Mouse (Mus musculus): ENCODE results near the gene Atp5k. TPM values are rescaled to one million over a fixed set of nuclear protein-coding genes. Genes with fewer than 3 reads are reported as not detected.
A peak's percentile ranks its signal among the peaks of the same experiment; 100 is the strongest.

Atp5k gene
- polyA plus RNA-seq, 1 experiment from 2014 or later = 430 TPM

GRCm38 (mm10) chr5:108454094-108454493, 19.8 kb upstream of the Atp5k start:
- DNase-seq (no peak), ATAC-seq (peak; percentile 95)
- H3K4me2 ChIP-seq (ENCODE audit: low read depth, low read length) = no peak overlapping the region
- H3K27ac ChIP-seq (ENCODE audit: low read depth) = peak overlapping the region; percentile 84
- 39% methylated on average over 3 of the region's 3 CpGs for WGBS (ENCODE audit: insufficient replicate concordance)
- TF ChIP-seq CTCF (IDR thresholded peaks at IDR 0.05; ENCODE audit: low read depth) (no peak), EP300 (IDR thresholded peaks at IDR 0.05; ENCODE audit: low read depth) (peak; percentile 62; the same call in 1 of the 2 replicates)
- no peak overlapping the region for H3K9ac ChIP-seq (replicated peaks)
- H3K9me3 ChIP-seq (ENCODE audit: low read length) = no peaks in the 10 kb centered on the region
- H3K36me3 ChIP-seq (replicated peaks; ENCODE audit: insufficient read depth, low read length) = no peaks in the 10 kb centered on the region
- H3K4me3 ChIP-seq (ENCODE audit: low read depth, low read length) = no peak overlapping the region
- peaks cover 16% of the 10 kb centered on the region for H3K4me1 ChIP-seq (ENCODE audit: insufficient read depth)
- no peaks in the 10 kb centered on the region for H3K27me3 ChIP-seq (ENCODE audit: insufficient read depth, low read length)

- no peak overlapping the region for H3K9ac ChIP-seq (replicated peaks)
- H3K4me2 ChIP-seq (ENCODE audit: low read depth, low read length) = no peak overlapping the region
- H3K27ac ChIP-seq (ENCODE audit: low read depth) = peak overlapping the region; percentile 49; the same call in 1 of the 2 replicates
- WGBS (ENCODE audit: insufficient replicate concordance) = 93% methylated on average over 1 of the region's 1 CpGs
- ATAC-seq (no peak), DNase-seq (no peak)
- H3K27me3 ChIP-seq (ENCODE audit: insufficient read depth, low read length) = no peaks in the 10 kb centered on the region
- H3K9me3 ChIP-seq (ENCODE audit: low read length) = no peaks in the 10 kb centered on the region
- H3K4me1 ChIP-seq (ENCODE audit: insufficient read depth) = peaks cover 21% of the 10 kb centered on the region
- H3K4me3 ChIP-seq (ENCODE audit: low read depth, low read length) = no peak overlapping the region
- no peak for TF ChIP-seq EP300 (IDR thresholded peaks at IDR 0.05; ENCODE audit: low read depth)
- no peaks in the 10 kb centered on the region for H3K36me3 ChIP-seq (replicated peaks; ENCODE audit: insufficient read depth, low read length)
Observed at GRCm38 (mm10) chr5:108452422-108452821, 18.2 kb upstream of the Atp5k start.

GRCm38 (mm10) chr5:108451611-108452010, 17.4 kb upstream of the Atp5k start:
- ATAC-seq (peak; percentile 10; the same call in 1 of the 2 replicates), DNase-seq (no peak)
- Histone ChIP-seq H3K4me1 (ENCODE audit: insufficient read depth) (peaks cover 21% of the 10 kb centered on the region), H3K36me3 (replicated peaks; ENCODE audit: insufficient read depth, low read length) (no peaks in the 10 kb centered on the region), H3K27me3 (ENCODE audit: insufficient read depth, low read length) (no peaks in the 10 kb centered on the region), H3K4me3 (ENCODE audit: low read depth, low read length) (no peak overlapping the region), H3K9ac (replicated peaks) (no peak overlapping the region), H3K4me2 (ENCODE audit: low read depth, low read length) (no peak overlapping the region), H3K9me3 (ENCODE audit: low read length) (no peaks in the 10 kb centered on the region), H3K27ac (ENCODE audit: low read depth) (peak overlapping the region; percentile 49)
- TF ChIP-seq CTCF (IDR thresholded peaks at IDR 0.05; ENCODE audit: low read depth) = no peak
- no peak for TF ChIP-seq EP300 (IDR thresholded peaks at IDR 0.05; ENCODE audit: low read depth)
- WGBS (ENCODE audit: insufficient replicate concordance) = 62% methylated on average over 1 of the region's 1 CpGs

- Histone ChIP-seq H3K27me3 (ENCODE audit: insufficient read depth, low read length) (no peaks in the 10 kb centered on the region), H3K27ac (ENCODE audit: low read depth) (peak overlapping the region; percentile 49), H3K9me3 (ENCODE audit: low read length) (no peaks in the 10 kb centered on the region), H3K36me3 (replicated peaks; ENCODE audit: insufficient read depth, low read length) (no peaks in the 10 kb centered on the region), H3K9ac (replicated peaks) (no peak overlapping the region), H3K4me3 (ENCODE audit: low read depth, low read length) (no peak overlapping the region), H3K4me1 (ENCODE audit: insufficient read depth) (peaks cover 21% of the 10 kb centered on the region), H3K4me2 (ENCODE audit: low read depth, low read length) (no peak overlapping the region)
- 69% methylated on average over 8 of the region's 8 CpGs for WGBS (ENCODE audit: insufficient replicate concordance)
- no peak for DNase-seq
- no peak for TF ChIP-seq CTCF (IDR thresholded peaks at IDR 0.05; ENCODE audit: low read depth)
- no peak for TF ChIP-seq EP300 (IDR thresholded peaks at IDR 0.05; ENCODE audit: low read depth)
- ATAC-seq = no peak
Observed at GRCm38 (mm10) chr5:108450837-108451540, 16.7 kb upstream of the Atp5k start.

- TF ChIP-seq EP300 (IDR thresholded peaks at IDR 0.05; ENCODE audit: low read depth) (no peak), CTCF (IDR thresholded peaks at IDR 0.05; ENCODE audit: low read depth) (no peak)
- Histone ChIP-seq H3K36me3 (replicated peaks; ENCODE audit: insufficient read depth, low read length) (no peaks in the 10 kb centered on the region), H3K9ac (replicated peaks) (peak within 1 kb of the TSS; percentile 36), H3K27ac (ENCODE audit: low read depth) (peak within 1 kb of the TSS; percentile 59), H3K9me3 (ENCODE audit: low read length) (no peaks in the 10 kb centered on the region), H3K4me2 (ENCODE audit: low read depth, low read length) (peak within 1 kb of the TSS; percentile 78), H3K27me3 (ENCODE audit: insufficient read depth, low read length) (no peaks in the 10 kb centered on the region), H3K4me1 (ENCODE audit: insufficient read depth) (peaks cover 21% of the 10 kb centered on the region), H3K4me3 (ENCODE audit: low read depth, low read length) (peak within 1 kb of the TSS; percentile 42)
- WGBS (ENCODE audit: insufficient replicate concordance) = 15% methylated on average over 24 of the region's 24 CpGs
- DNase-seq = peak; percentile 78
- peak; percentile 87 for ATAC-seq
Observed at GRCm38 (mm10) chr5:108448785-108449668, 14.8 kb upstream of the Atp5k start, which contains the start of gene Mfsd7a. Gene Mfsd7a, minus strand, starts transcription at chr5:108448891.

GRCm38 (mm10) chr5:108447857-108448256, 13.6 kb upstream of the Atp5k start:
- ATAC-seq = no peak
- peak overlapping the region; percentile 42; the same call in 1 of the 2 replicates for H3K4me3 ChIP-seq (ENCODE audit: low read depth, low read length)
- peak overlapping the region; percentile 78; the same call in 1 of the 2 replicates for H3K4me2 ChIP-seq (ENCODE audit: low read depth, low read length)

More at GRCm38 (mm10) chr5:108447857-108448256, 13.6 kb upstream of the Atp5k start:
- H3K36me3 ChIP-seq (replicated peaks; ENCODE audit: insufficient read depth, low read length) = no peaks in the 10 kb centered on the region
- peak overlapping the region; percentile 36; the same call in 1 of the 2 replicates for H3K9ac ChIP-seq (replicated peaks)
- no peak overlapping the region for H3K27ac ChIP-seq (ENCODE audit: low read depth)
- TF ChIP-seq CTCF (IDR thresholded peaks at IDR 0.05; ENCODE audit: low read depth) = no peak
- TF ChIP-seq EP300 (IDR thresholded peaks at IDR 0.05; ENCODE audit: low read depth) = no peak
- no peaks in the 10 kb centered on the region for H3K9me3 ChIP-seq (ENCODE audit: low read length)
- no peaks in the 10 kb centered on the region for H3K27me3 ChIP-seq (ENCODE audit: insufficient read depth, low read length)
- DNase-seq = no peak
- 72% methylated on average over 7 of the region's 7 CpGs for WGBS (ENCODE audit: insufficient replicate concordance)
- peaks cover 20% of the 10 kb centered on the region for H3K4me1 ChIP-seq (ENCODE audit: insufficient read depth)
